Mouse (Mus musculus) kidney, embryonic 14.5 days (tissue): Measurements from ENCODE around the gene Wars2. TPM values are rescaled to one million over a fixed set of nuclear protein-coding genes. Genes with fewer than 3 reads are reported as not detected.

ENCODE experiments used
- ATAC-seq: fragments of 200-750 bp; cut with Nextera tagmentation; 2 replicates; pipeline ENCODE4 v1.8.0; 2017; ENCODE audit warnings: moderate number of reproducible peaks, mild to moderate bottlenecking, moderate TSS enrichment, moderate library complexity; ENCODE audit not compliant: low FRiP score, low TSS enrichment
- H3K27ac ChIP-seq: fragments of 300-500 bp; sonication (generic); 2 replicates; pipeline ENCODE4 v1.5.1; 2014; ENCODE audit warnings: low read depth, mild to moderate bottlenecking, low read length, moderate library complexity, mixed read lengths
- H3K27me3 ChIP-seq: fragments of 300-500 bp; sonication (generic); 2 replicates; pipeline ENCODE4 v1.6.1; 2014; ENCODE audit warnings: mild to moderate bottlenecking, low read length; ENCODE audit not compliant: control insufficient read depth, insufficient read depth
- H3K36me3 ChIP-seq: fragments of 300-500 bp; sonication (generic); 2 replicates; pipeline ENCODE4 v1.6.1; 2014; ENCODE audit warnings: low read length, mixed read lengths; ENCODE audit not compliant: control insufficient read depth, insufficient read depth
- H3K4me1 ChIP-seq: fragments of 300-500 bp; sonication (generic); 2 replicates; pipeline ENCODE4 v1.6.1; 2014; ENCODE audit warnings: low read length, mixed read lengths; ENCODE audit not compliant: control insufficient read depth, insufficient read depth
- H3K4me2 ChIP-seq: fragments of 300-500 bp; sonication (generic); replicated peaks from 2 replicates; pipeline ENCODE4 v1.6.1; 2014; ENCODE audit warnings: low read depth, mild to moderate bottlenecking, low read length
- H3K4me3 ChIP-seq: fragments of 300-500 bp; sonication (generic); 2 replicates; pipeline ENCODE4 v1.5.1; 2014; ENCODE audit warnings: mild to moderate bottlenecking, low read length
- H3K9ac ChIP-seq: fragments of 300-500 bp; sonication (generic); 2 replicates; pipeline ENCODE4 v1.6.1; 2014; ENCODE audit warnings: low read depth, mild to moderate bottlenecking, low read length, moderate library complexity
- H3K9me3 ChIP-seq: fragments of 300-500 bp; sonication (generic); 2 replicates; pipeline ENCODE4 v1.6.1; 2016; ENCODE audit warnings: low read length; ENCODE audit not compliant: control insufficient read depth
- WGBS: fragments of 180-500 bp; shearing (Covaris S2); extraction: QIAGEN DNeasy Blood & Tissue Kit; methylation state at CpG from one replicate; pipeline ENCODE4 v1.1.7; 2014; 5-methylcytosine and 5-hydroxymethylcytosine counted together
- polyA plus RNA-seq: library from polyadenylated mRNA; unstranded; fragments of >200 nt; fragmentation: Nextera tagmentation; extraction: Ambion mirVana; gene quantifications from 2 replicates; pipeline ENCODE4 v1.2.1, GENCODE M21; 2014

Gene Wars2
- polyA plus RNA-seq, 1 experiment from 2014 or later, result 10.5 TPM

GRCm38 (mm10) chr3:99256366-99256750 is 115.5 kb downstream of the Wars2 start:
- no peak for ATAC-seq

DNA sequence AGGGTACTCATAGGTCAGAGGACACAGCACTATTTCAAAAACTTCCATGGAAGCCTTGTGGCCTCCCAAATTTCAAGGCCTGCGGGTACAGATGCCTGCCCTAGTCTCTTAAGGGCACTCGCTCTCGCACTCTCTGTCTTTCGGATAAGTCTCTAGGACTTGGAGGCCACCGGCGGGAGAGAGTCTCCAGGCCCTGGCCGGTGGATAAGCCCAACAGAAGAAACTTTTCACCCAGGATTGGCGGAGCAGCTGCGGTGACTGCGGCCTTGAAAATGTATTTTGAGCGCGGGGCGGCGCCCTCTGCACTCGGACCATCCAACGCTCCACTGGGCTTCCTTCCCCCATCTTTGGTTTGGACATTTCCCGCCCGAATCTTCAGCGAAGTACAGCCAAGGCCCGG is 115.9 kb downstream of the Wars2 start:
- ATAC-seq, result no peak; the same call in 1 of the 2 replicates

More at GRCm38 (mm10) chr3:99256366-99256750, 115.5 kb downstream of the Wars2 start:
- no peak overlapping the region for H3K9ac ChIP-seq
- WGBS, result 3% methylated on average over 11 of the region's 11 CpGs
- no peak overlapping the region for H3K4me2 ChIP-seq
- no peak overlapping the region for H3K27ac ChIP-seq
- H3K4me1 ChIP-seq, result no peaks in the 10 kb centered on the region
- H3K36me3 ChIP-seq, result no peaks in the 10 kb centered on the region
- H3K27me3 ChIP-seq, result peaks cover 94% of the 10 kb centered on the region
- no peak overlapping the region for H3K4me3 ChIP-seq
- H3K9me3 ChIP-seq, result no peaks in the 10 kb centered on the region

GRCm38 (mm10) chr3:99257586-99258577 is 117.0 kb downstream of the Wars2 start:
- Histone ChIP-seq H3K4me1 (no peaks in the 10 kb centered on the region), H3K9ac (no peak overlapping the region), H3K27me3 (peaks cover 94% of the 10 kb centered on the region), H3K4me3 (no peak overlapping the region), H3K4me2 (no peak overlapping the region), H3K36me3 (no peaks in the 10 kb centered on the region), H3K27ac (no peak overlapping the region), H3K9me3 (no peaks in the 10 kb centered on the region)
- WGBS, result 1% methylated on average over 29 of the region's 29 CpGs
- no peak for ATAC-seq

More for the DNA sequence above, 115.9 kb downstream of the Wars2 start:
- Histone ChIP-seq H3K9ac (no peak overlapping the region), H3K27ac (no peak overlapping the region), H3K4me3 (no peak overlapping the region), H3K9me3 (no peaks in the 10 kb centered on the region), H3K27me3 (peaks cover 94% of the 10 kb centered on the region), H3K36me3 (no peaks in the 10 kb centered on the region), H3K4me2 (no peak overlapping the region), H3K4me1 (no peaks in the 10 kb centered on the region)
- under 1% methylated on average over 20 of the region's 20 CpGs for whole genome bisulfite sequencing

DNA sequence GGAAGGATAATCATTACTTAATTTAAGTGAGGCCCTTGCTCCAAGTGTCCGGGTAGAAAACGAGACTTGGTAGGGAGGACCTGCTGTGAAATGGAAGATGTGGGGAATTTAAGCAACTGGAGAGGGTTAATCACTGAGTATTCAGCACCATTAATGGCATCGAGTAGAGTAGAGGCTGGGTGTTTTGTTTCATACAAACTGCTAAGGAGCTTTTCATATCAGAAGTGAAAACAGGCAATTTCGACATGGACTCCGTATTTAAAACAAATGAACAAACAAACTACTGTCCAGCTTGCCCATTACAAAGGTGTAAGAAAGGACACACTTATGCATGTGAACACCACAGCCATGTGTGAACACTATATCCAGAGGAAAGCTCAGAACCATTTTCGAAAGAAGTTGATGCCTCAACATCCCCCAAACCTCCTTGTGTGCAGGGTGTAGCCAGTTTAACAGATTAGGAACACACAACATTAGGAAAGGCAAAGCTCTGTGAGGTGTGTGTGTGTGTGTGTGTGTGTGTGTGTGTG is 118.9 kb downstream of the Wars2 start:
- 6% methylated on average over 6 of the region's 6 CpGs for WGBS
- ATAC-seq, result no peak
- Histone ChIP-seq H3K27me3 (peaks cover 93% of the 10 kb centered on the region), H3K9ac (no peak overlapping the region), H3K4me1 (no peaks in the 10 kb centered on the region), H3K4me2 (no peak overlapping the region), H3K4me3 (no peak overlapping the region), H3K36me3 (no peaks in the 10 kb centered on the region), H3K9me3 (no peaks in the 10 kb centered on the region), H3K27ac (no peak overlapping the region)

- no peak for ATAC-seq
- H3K36me3 ChIP-seq, result no peaks in the 10 kb centered on the region
- H3K9ac ChIP-seq, result no peak overlapping the region
- WGBS, result 32% methylated on average over 2 of the region's 2 CpGs
- H3K4me2 ChIP-seq, result no peak overlapping the region
- no peaks in the 10 kb centered on the region for H3K9me3 ChIP-seq
- no peak overlapping the region for H3K4me3 ChIP-seq
- no peaks in the 10 kb centered on the region for H3K4me1 ChIP-seq
- H3K27ac ChIP-seq, result no peak overlapping the region
- H3K27me3 ChIP-seq, result peaks cover 90% of the 10 kb centered on the region
These were observed 119.5 kb downstream of the Wars2 start for GRCm38 (mm10) chr3:99260395-99260794.

GRCm38 (mm10) chr3:99261371-99261791 is 120.5 kb downstream of the Wars2 start:
- no peak overlapping the region for H3K9ac ChIP-seq
- no peaks in the 10 kb centered on the region for H3K36me3 ChIP-seq
- no peaks in the 10 kb centered on the region for H3K4me1 ChIP-seq
- no peak overlapping the region for H3K4me2 ChIP-seq
- no peak for ATAC-seq
- peaks cover 84% of the 10 kb centered on the region for H3K27me3 ChIP-seq
- no peak overlapping the region for H3K4me3 ChIP-seq
- 2% methylated on average over 18 of the region's 18 CpGs for WGBS
- no peaks in the 10 kb centered on the region for H3K9me3 ChIP-seq
- H3K27ac ChIP-seq, result no peak overlapping the region

GRCm38 (mm10) chr3:99261986-99262385 is 121.1 kb downstream of the Wars2 start:
- ATAC-seq, result no peak
- no peak overlapping the region for H3K9ac ChIP-seq
- no peak overlapping the region for H3K27ac ChIP-seq
- no peaks in the 10 kb centered on the region for H3K9me3 ChIP-seq
- H3K27me3 ChIP-seq, result peaks cover 81% of the 10 kb centered on the region
- WGBS, result 10% methylated on average over 2 of the region's 2 CpGs
- no peaks in the 10 kb centered on the region for H3K4me1 ChIP-seq
- no peak overlapping the region for H3K4me2 ChIP-seq
- no peak overlapping the region for H3K4me3 ChIP-seq
- no peaks in the 10 kb centered on the region for H3K36me3 ChIP-seq

DNA sequence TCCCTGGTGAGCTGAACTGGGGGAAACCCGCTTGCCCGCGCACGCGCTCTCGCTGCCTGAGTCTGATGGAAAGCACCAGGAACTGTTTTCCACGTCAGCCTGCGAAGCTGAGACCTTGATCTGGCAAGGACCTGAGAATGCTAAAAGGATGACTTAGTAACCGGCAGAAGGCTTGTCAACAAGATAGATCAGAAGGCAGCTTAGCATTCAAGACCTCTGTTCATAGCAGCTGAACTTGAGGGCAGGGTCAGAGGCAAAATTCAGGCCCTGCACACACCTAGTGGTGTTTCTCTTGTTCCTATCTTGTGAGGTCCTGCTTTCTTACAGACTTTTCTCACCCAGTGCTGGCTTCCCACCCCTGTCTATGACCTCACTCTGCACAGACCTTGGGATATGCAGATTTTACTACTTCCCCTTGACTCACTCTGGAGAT is 122.6 kb downstream of the Wars2 start:
- no peak overlapping the region for H3K4me3 ChIP-seq
- no peak for ATAC-seq
- no peak overlapping the region for H3K27ac ChIP-seq
- no peaks in the 10 kb centered on the region for H3K9me3 ChIP-seq
- H3K36me3 ChIP-seq, result no peaks in the 10 kb centered on the region
- no peaks in the 10 kb centered on the region for H3K4me1 ChIP-seq
- H3K27me3 ChIP-seq, result peaks cover 73% of the 10 kb centered on the region
- no peak overlapping the region for H3K4me2 ChIP-seq
- no peak overlapping the region for H3K9ac ChIP-seq
- WGBS, result 5% methylated on average over 9 of the region's 9 CpGs

DNA sequence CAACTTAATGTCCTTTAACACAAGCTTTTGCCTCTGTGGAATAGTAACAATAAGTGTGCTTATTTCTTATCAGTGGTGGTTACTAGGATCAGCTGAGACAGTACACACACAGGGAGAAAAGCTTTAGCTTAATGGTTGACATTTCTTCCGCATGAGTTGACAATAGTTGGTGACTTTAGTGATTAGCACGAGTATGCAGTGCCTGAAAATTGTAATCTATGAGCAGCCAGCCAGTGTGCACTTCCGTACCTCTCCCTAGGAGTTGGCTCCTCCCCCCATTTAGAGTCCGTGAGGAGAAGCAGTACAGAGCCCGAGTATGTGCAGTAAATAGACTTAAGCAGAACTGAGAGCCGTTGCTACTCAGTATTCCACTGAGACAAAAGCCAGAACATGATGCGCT is 123.8 kb downstream of the Wars2 start:
- Histone ChIP-seq H3K4me2 (no peak overlapping the region), H3K36me3 (no peaks in the 10 kb centered on the region), H3K27me3 (peaks cover 61% of the 10 kb centered on the region), H3K9ac (no peak overlapping the region), H3K4me3 (no peak overlapping the region), H3K27ac (no peak overlapping the region), H3K4me1 (no peaks in the 10 kb centered on the region), H3K9me3 (no peaks in the 10 kb centered on the region)
- ATAC-seq, result no peak
- WGBS, result 33% methylated on average over 7 of the region's 7 CpGs
